Mouse (Mus musculus): Measurements from ENCODE around the gene Efcab2. TPM values are rescaled to one million over a fixed set of nuclear protein-coding genes. Genes with fewer than 3 reads are reported as not detected.

The Efcab2 gene
- 7.0 and 7.9 TPM in 2 replicates for polyA plus RNA-seq (2016; fragmentation: Nextera tagmentation; extraction: Ambion mirVana)

DNA sequence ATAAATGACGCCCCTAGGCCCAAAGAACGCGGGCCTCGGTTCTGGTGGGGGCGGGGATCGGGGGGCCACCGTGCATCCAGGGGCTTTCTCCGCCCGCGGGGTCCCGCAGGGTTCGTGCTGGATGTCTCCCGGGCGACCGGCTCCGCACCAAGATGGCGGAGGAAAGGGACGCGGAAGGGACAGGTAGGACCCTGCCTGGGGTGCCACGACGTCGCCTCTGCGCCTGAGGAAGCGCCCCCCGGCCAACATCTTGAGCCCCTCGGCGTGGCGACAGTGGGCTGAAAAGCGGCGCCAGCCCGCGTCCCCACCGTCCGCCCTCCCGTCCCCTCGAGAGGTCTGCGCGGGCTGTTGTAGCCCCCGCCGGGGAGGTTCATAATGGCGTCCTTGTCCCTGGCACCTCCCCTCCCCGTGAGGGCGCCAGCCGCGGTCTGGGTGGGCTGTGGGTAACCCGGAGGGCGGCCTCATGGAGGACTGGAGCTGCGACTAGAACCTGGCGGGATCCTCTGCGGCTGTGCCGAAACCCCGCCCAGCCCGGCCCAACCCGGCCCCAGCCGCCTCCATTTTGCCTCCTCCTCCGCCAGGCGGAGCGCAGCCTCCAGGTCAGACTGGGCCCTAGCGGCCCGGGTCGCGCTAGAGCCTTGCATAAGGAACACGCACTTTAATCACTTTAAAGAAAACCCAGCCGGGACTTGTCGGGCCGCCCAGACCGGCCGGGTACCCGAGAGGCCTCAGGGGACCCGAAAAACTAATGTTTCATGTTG, at the start of gene Efcab2:
TSS of gene Efcab2 (plus strand) at position 135 of the 761 bp plus-strand sequence.
- Histone ChIP-seq H3K27me3 (ENCODE audit: insufficient read depth, poor library complexity, severe bottlenecking) (no peaks in the 10 kb centered on the region), H3K36me3 (no peaks in the 10 kb centered on the region), H3K4me3 (peak within 1 kb of the TSS; percentile 73), H3K4me1 (replicated peaks) (no peaks in the 10 kb centered on the region), H3K9me3 (no peaks in the 10 kb centered on the region), H3K27ac (peak within 1 kb of the TSS; percentile 100)
- peak; percentile 94 for DNase-seq (ENCODE audit: low spot score)
- WGBS: under 1% methylated on average over 70 of the region's 70 CpGs

- Histone ChIP-seq H3K27me3 (ENCODE audit: insufficient read depth, poor library complexity, severe bottlenecking) (no peaks in the 10 kb centered on the region), H3K4me3 (no peak overlapping the region)
- 72% methylated on average over 12 of the region's 12 CpGs for WGBS
Measured at GRCm38 (mm10) chr1:178357776-178358710, 47.8 kb upstream of the Efcab2 start.

DNA sequence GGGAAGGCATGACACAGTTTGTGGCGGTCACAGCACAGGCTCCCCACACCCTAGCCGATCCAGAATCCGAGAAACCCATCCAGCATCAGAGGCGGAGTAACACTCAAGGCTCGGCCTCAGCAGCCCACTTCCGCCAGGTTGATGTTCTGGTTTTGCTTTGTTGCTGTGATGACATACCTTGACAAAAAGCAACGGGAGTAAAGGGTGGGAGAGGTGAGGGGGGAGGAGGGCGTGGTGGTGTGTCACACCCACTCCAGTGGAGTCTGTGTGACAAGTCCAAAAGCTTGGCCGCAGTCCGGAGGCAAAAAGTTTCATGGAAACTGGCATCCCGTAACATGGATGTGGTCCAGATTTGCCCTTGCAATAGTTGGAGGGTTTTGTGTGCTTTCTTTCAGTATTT, 45.6 kb upstream of the Efcab2 start:
- DNase-seq (ENCODE audit: low spot score): no peak
- H3K4me3 ChIP-seq: no peak overlapping the region
- H3K27ac ChIP-seq: no peak overlapping the region
- 86% methylated on average over 11 of the region's 11 CpGs for WGBS
- no peaks in the 10 kb centered on the region for H3K36me3 ChIP-seq
- no peaks in the 10 kb centered on the region for H3K27me3 ChIP-seq (ENCODE audit: insufficient read depth, poor library complexity, severe bottlenecking)
- H3K4me1 ChIP-seq (replicated peaks): no peaks in the 10 kb centered on the region
- no peaks in the 10 kb centered on the region for H3K9me3 ChIP-seq

More at GRCm38 (mm10) chr1:178357776-178358710, 47.8 kb upstream of the Efcab2 start:
- H3K36me3 ChIP-seq: no peaks in the 10 kb centered on the region
- no peaks in the 10 kb centered on the region for H3K4me1 ChIP-seq (replicated peaks)
- H3K27ac ChIP-seq: no peak overlapping the region
- no peaks in the 10 kb centered on the region for H3K9me3 ChIP-seq
- no peak for DNase-seq (ENCODE audit: low spot score)

DNA sequence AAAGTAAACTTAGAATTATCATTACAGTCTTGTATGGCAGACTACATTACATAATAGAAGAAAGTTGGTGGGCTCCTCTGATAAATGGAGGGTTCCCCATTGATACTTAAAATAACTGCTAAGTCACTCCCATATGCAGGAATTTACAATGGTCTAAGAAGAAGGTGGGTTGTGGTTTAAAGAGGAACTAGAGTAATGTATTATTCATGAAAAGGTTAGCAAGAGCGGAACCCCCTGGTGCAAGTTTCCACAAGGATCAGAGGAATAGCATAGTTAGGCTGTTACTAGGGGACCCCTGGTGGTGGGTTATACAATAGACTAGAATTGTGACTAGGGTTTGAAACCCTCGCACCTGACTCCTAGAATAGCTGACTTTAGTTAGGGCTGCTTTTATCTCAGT, 45.2 kb upstream of the Efcab2 start:
- Histone ChIP-seq H3K36me3 (no peaks in the 10 kb centered on the region), H3K27me3 (ENCODE audit: insufficient read depth, poor library complexity, severe bottlenecking) (no peaks in the 10 kb centered on the region), H3K4me3 (no peak overlapping the region), H3K4me1 (replicated peaks) (no peaks in the 10 kb centered on the region), H3K9me3 (no peaks in the 10 kb centered on the region), H3K27ac (no peak overlapping the region)
- DNase-seq (ENCODE audit: low spot score): no peak
- WGBS: 67% methylated on average over 2 of the region's 2 CpGs

- no peak overlapping the region for H3K4me3 ChIP-seq
- peaks cover 19% of the 10 kb centered on the region for H3K4me1 ChIP-seq (replicated peaks)
- no peak for DNase-seq (ENCODE audit: low spot score)
- no peaks in the 10 kb centered on the region for H3K9me3 ChIP-seq
- H3K36me3 ChIP-seq: no peaks in the 10 kb centered on the region
- WGBS: 87% methylated on average over 6 of the region's 6 CpGs
- no peak overlapping the region for H3K27ac ChIP-seq
- no peaks in the 10 kb centered on the region for H3K27me3 ChIP-seq (ENCODE audit: insufficient read depth, poor library complexity, severe bottlenecking)
Measured at GRCm38 (mm10) chr1:178365171-178365570, 40.7 kb upstream of the Efcab2 start.

GRCm38 (mm10) chr1:178368121-178368520, 37.8 kb upstream of the Efcab2 start:
- Histone ChIP-seq H3K27me3 (ENCODE audit: insufficient read depth, poor library complexity, severe bottlenecking) (no peaks in the 10 kb centered on the region), H3K4me3 (peak overlapping the region; percentile 63; the same call in 1 of the 2 replicates), H3K9me3 (no peaks in the 10 kb centered on the region), H3K27ac (peak overlapping the region; percentile 89; the same call in 1 of the 2 replicates), H3K36me3 (no peaks in the 10 kb centered on the region), H3K4me1 (replicated peaks) (peaks cover 19% of the 10 kb centered on the region)
- WGBS: 78% methylated on average over 6 of the region's 6 CpGs
- DNase-seq (ENCODE audit: low spot score): no peak

DNA sequence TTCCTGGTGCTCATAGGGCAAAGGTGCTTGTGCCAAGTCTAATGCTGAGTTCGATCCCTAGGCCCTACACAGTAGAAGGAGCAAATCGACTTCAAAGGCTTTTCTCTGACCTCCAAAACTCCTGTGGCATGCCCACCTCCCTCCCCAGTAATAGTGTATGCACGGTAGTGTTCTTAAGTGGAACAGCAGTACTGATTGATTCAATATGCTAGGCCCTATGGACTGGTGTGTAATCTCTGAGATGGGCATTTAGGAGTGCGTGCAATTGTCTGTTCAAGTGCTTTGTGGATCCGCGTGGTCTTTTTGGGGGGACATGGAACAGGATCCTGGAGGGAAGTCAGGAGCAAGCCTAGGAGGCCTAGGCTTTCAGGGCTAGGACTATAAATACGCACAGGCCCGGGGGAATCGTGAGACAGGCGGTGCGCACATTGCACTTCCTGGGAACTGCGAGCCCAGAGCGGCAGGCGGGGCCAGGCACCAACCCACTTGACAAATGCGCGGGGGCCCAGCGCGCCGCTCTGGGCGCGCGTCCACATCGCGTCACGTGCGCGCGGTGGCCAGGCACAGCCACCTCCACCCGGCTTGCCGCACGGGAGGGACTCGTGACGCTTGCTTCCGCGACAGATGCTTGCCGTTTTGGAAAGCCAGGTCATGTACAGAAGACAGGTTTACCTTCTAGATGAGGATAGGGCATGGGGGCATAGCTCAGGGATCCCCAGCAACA, 37.2 kb upstream of the Efcab2 start:
- Histone ChIP-seq H3K27me3 (ENCODE audit: insufficient read depth, poor library complexity, severe bottlenecking) (no peaks in the 10 kb centered on the region), H3K9me3 (no peaks in the 10 kb centered on the region), H3K27ac (peak overlapping the region; percentile 89), H3K36me3 (no peaks in the 10 kb centered on the region), H3K4me1 (replicated peaks) (peaks cover 19% of the 10 kb centered on the region), H3K4me3 (peak overlapping the region; percentile 63)
- WGBS: 4% methylated on average over 36 of the region's 36 CpGs
- peak; percentile 84 for DNase-seq (ENCODE audit: low spot score)

- H3K36me3 ChIP-seq: no peaks in the 10 kb centered on the region
- peaks cover 19% of the 10 kb centered on the region for H3K4me1 ChIP-seq (replicated peaks)
- DNase-seq (ENCODE audit: low spot score): no peak
- H3K4me3 ChIP-seq: peak overlapping the region; percentile 63
- 4% methylated on average over 11 of the region's 11 CpGs for WGBS
- peak overlapping the region; percentile 89 for H3K27ac ChIP-seq
- H3K9me3 ChIP-seq: no peaks in the 10 kb centered on the region
- H3K27me3 ChIP-seq (ENCODE audit: insufficient read depth, poor library complexity, severe bottlenecking): no peaks in the 10 kb centered on the region
Measured at GRCm38 (mm10) chr1:178369272-178369651, 36.6 kb upstream of the Efcab2 start.

DNA sequence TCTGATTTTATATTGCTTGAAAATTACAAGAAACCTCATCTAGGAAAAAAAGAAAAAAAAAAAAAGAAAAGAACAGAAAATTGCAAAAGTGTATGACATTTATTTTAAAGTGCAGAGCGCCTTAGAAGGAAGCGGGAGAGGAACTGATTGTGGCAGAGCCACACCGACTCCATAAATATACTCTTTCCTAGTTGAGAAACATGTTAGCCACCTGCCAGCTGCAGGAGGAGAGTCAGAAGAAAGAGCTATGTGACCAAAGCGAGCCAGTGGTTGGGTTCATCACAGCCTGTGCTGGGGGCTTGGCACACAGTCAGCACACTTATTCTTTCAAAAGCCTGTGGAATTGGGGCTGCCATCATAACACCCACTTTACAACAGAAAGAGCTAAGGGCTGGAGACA, 33.2 kb upstream of the Efcab2 start:
- peaks cover 19% of the 10 kb centered on the region for H3K4me1 ChIP-seq (replicated peaks)
- no peak overlapping the region for H3K27ac ChIP-seq
- WGBS: 93% methylated on average over 4 of the region's 4 CpGs
- no peak for DNase-seq (ENCODE audit: low spot score)
- no peaks in the 10 kb centered on the region for H3K9me3 ChIP-seq
- no peaks in the 10 kb centered on the region for H3K36me3 ChIP-seq
- no peaks in the 10 kb centered on the region for H3K27me3 ChIP-seq (ENCODE audit: insufficient read depth, poor library complexity, severe bottlenecking)
- no peak overlapping the region for H3K4me3 ChIP-seq

- H3K27me3 ChIP-seq (ENCODE audit: insufficient read depth, poor library complexity, severe bottlenecking): no peaks in the 10 kb centered on the region
- no peaks in the 10 kb centered on the region for H3K4me1 ChIP-seq (replicated peaks)
- no peaks in the 10 kb centered on the region for H3K9me3 ChIP-seq
- no peak overlapping the region for H3K4me3 ChIP-seq
- H3K27ac ChIP-seq: no peak overlapping the region
- no peaks in the 10 kb centered on the region for H3K36me3 ChIP-seq
- no peak for DNase-seq (ENCODE audit: low spot score)
Measured at GRCm38 (mm10) chr1:178375381-178375780, 30.5 kb upstream of the Efcab2 start.

DNA sequence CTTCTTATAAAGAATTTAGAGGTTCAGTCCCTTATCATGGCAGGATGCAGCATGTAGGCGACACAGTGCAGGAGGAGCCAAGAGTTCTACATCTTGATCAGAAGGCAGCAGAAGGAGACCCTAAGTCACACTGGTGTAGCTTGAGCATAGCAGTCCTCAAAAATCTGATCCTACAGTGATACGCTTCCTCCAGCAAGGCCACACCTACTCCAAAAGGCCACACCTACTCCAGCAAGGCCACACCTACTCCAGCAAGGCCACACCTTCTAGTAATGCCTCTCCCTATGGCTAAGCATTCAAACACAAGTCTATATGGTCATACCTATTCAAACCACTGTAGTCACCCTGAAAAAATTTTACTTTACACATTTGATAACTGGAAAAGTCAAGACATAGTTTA, 29.8 kb upstream of the Efcab2 start:
- no peaks in the 10 kb centered on the region for H3K27me3 ChIP-seq (ENCODE audit: insufficient read depth, poor library complexity, severe bottlenecking)

GRCm38 (mm10) chr1:178376907-178377306, 29.0 kb upstream of the Efcab2 start:
- H3K36me3 ChIP-seq: no peaks in the 10 kb centered on the region
- no peaks in the 10 kb centered on the region for H3K27me3 ChIP-seq (ENCODE audit: insufficient read depth, poor library complexity, severe bottlenecking)
- no peak for DNase-seq (ENCODE audit: low spot score)
- 79% methylated on average over 2 of the region's 2 CpGs for WGBS
- H3K9me3 ChIP-seq: no peaks in the 10 kb centered on the region
- no peak overlapping the region for H3K4me3 ChIP-seq
- no peaks in the 10 kb centered on the region for H3K4me1 ChIP-seq (replicated peaks)
- no peak overlapping the region for H3K27ac ChIP-seq

More for the DNA sequence above, 29.8 kb upstream of the Efcab2 start:
- H3K9me3 ChIP-seq: no peaks in the 10 kb centered on the region
- H3K36me3 ChIP-seq: no peaks in the 10 kb centered on the region
- no peaks in the 10 kb centered on the region for H3K4me1 ChIP-seq (replicated peaks)
- no peak overlapping the region for H3K27ac ChIP-seq
- DNase-seq (ENCODE audit: low spot score): no peak
- H3K4me3 ChIP-seq: no peak overlapping the region
- 87% methylated on average over 2 of the region's 2 CpGs for WGBS
